8 mouse cellular contexts compared by ENCODE assay signal in the genomic region with DNA sequence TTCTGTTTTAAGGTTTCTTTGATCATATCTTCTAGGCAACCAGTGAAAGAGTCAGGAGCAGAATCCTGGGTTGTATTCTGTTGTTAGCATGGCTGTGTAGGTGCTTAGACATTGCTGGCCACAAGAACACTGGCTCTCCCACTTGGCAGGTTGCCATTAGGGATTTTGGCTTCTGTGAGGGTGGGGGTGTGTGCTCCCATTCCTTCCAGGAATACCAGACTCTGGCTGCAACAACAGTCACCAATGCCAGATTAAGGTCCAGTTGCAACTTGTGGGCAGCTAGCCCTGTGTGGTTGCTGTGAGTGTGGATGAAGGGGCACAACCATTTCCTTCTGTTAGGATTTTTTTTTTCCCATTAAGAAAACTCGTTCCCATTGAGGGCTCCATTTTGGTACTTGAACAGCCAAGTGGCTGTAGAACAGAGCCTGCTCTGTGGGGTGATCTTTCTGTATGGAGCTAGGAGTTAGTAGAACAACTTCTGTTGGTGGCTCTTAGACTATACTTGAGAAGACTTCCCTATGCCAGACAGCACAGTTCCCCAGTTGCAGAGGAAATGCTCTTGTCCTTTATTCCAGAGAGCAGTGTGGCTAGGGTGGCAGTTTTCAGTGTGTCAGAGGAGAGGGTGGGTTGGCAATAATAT. TPM values are rescaled to one million over a fixed set of nuclear protein-coding genes. Genes with fewer than 3 reads are reported as not detected.
DNase-seq lines count a peak whose midpoint lies in the region; ATAC-seq lines count a peak whose summit lies in the region.

No protein-coding gene starts in this region.

- no peak for ATAC-seq in granulocyte monocyte progenitor cell, adult 5-6 weeks (replicated peaks; ENCODE audit: poor library complexity, severe bottlenecking)

- intact Hi-C loops in heart, postnatal 36 days (cut with DNase I): loop anchor here (2.0 kb wide), 1 partner anchor 21 kb away; no protein-coding TSS in a partner anchor

- DNase-seq in adrenal gland, postnatal 25 days: peak; percentile 38
- no peak for DNase-seq in adrenal gland, postnatal 4 days (ENCODE audit: low spot score in 2 of 2)
- DNase-seq in testis, postnatal 10 days (ENCODE audit: low spot score): peak; percentile 60
- DNase-seq in testis, postnatal 14 days (ENCODE audit: low spot score): no peak
- DNase-seq in heart, postnatal 36 days: peak; percentile 58 to 59
- peak; percentile 29 for DNase-seq in lung, postnatal 25 days (ENCODE audit: low spot score)
- DNase-seq in layer of hippocampus, postnatal 36 days: no peak

RNA-seq across cellular contexts. Expression of gene Copz1, which starts 13.4 kb away (rescaled TPM):
- total RNA-seq in adrenal gland, postnatal 25 days (2021): 143 and 145 TPM in 2 replicates
- total RNA-seq in adrenal gland, postnatal 4 days (2021): 100 to 1,000 TPM; 132 to 140 TPM
- total RNA-seq in heart, postnatal 36 days (2021): 10 to 100 TPM; 56.6 to 56.9 TPM
- 229 and 240 TPM in 2 replicates for total RNA-seq in granulocyte monocyte progenitor cell, adult 5-6 weeks (2014; fragmentation: Nextera tagmentation)
- 80.3 and 87.2 TPM in 2 replicates for total RNA-seq in granulocyte monocyte progenitor cell, adult 5-6 weeks (2017)
- 100 to 1,000 TPM in 1 of 2 experiments, 10 to 100 TPM in 1; 93.2 to 103 TPM for total RNA-seq in layer of hippocampus, postnatal 36 days (2021)

RNA-seq across cellular contexts. Expression of gene Gpr84, which starts 24.5 kb away (rescaled TPM):
- total RNA-seq in adrenal gland, postnatal 25 days (2021): not detected in 2 replicates
- total RNA-seq in adrenal gland, postnatal 4 days (2021): not detected
- not detected for total RNA-seq in heart, postnatal 36 days (2021)
- total RNA-seq in granulocyte monocyte progenitor cell, adult 5-6 weeks (2014; fragmentation: Nextera tagmentation): 0.77 and 1.0 TPM in 2 replicates
- total RNA-seq in granulocyte monocyte progenitor cell, adult 5-6 weeks (2017): 0.77 and 1.1 TPM in 2 replicates
- under 1 TPM; 0.25 to 0.66 TPM for total RNA-seq in layer of hippocampus, postnatal 36 days (2021)

RNA-seq across cellular contexts. Expression of gene Nfe2, which starts 27.7 kb away (rescaled TPM):
- total RNA-seq in adrenal gland, postnatal 25 days (2021): 0.58 TPM in 1 of 2 replicates, not detected in the other
- total RNA-seq in adrenal gland, postnatal 4 days (2021): 1 to 10 TPM; 5.8 to 8.9 TPM
- under 1 TPM; 0.67 to 0.73 TPM for total RNA-seq in heart, postnatal 36 days (2021)
- total RNA-seq in granulocyte monocyte progenitor cell, adult 5-6 weeks (2014; fragmentation: Nextera tagmentation): 159 and 180 TPM in 2 replicates
- total RNA-seq in granulocyte monocyte progenitor cell, adult 5-6 weeks (2017): 112 and 174 TPM in 2 replicates
- under 1 TPM in 1 of 2 experiments, not detected in 1; 0.23 TPM for total RNA-seq in layer of hippocampus, postnatal 36 days (2021)

RNA-seq across cellular contexts. Expression of gene Hnrnpa1, which starts 45.7 kb away (rescaled TPM):
- total RNA-seq in adrenal gland, postnatal 25 days (2021): 210 and 212 TPM in 2 replicates
- total RNA-seq in adrenal gland, postnatal 4 days (2021): 100 to 1,000 TPM; 404 to 457 TPM
- total RNA-seq in heart, postnatal 36 days (2021): 100 to 1,000 TPM; 140 to 154 TPM
- 605 and 693 TPM in 2 replicates for total RNA-seq in granulocyte monocyte progenitor cell, adult 5-6 weeks (2014; fragmentation: Nextera tagmentation)
- 956 and 1,234 TPM in 2 replicates for total RNA-seq in granulocyte monocyte progenitor cell, adult 5-6 weeks (2017)
- 100 to 1,000 TPM; 257 to 272 TPM for total RNA-seq in layer of hippocampus, postnatal 36 days (2021)

RNA-seq across cellular contexts. Expression of gene Cbx5, which starts 46.3 kb away (rescaled TPM):
- 73.2 and 88.5 TPM in 2 replicates for total RNA-seq in adrenal gland, postnatal 25 days (2021)
- total RNA-seq in adrenal gland, postnatal 4 days (2021): 100 to 1,000 TPM; 111 to 127 TPM
- 10 to 100 TPM; 54.2 to 58.7 TPM for total RNA-seq in heart, postnatal 36 days (2021)
- total RNA-seq in granulocyte monocyte progenitor cell, adult 5-6 weeks (2014; fragmentation: Nextera tagmentation): 105 and 120 TPM in 2 replicates
- 225 and 229 TPM in 2 replicates for total RNA-seq in granulocyte monocyte progenitor cell, adult 5-6 weeks (2017)
- 100 to 1,000 TPM; 188 to 189 TPM for total RNA-seq in layer of hippocampus, postnatal 36 days (2021)

Comparison
In these comparisons a context has a peak if more than half of its experiments do, and no peak if none do; other contexts are left out.
1. DNase-seq: peak in adrenal gland, postnatal 25 days (single experiment), testis, postnatal 10 days (single experiment), heart, postnatal 36 days (2 of 2) and lung, postnatal 25 days (single experiment); none in adrenal gland, postnatal 4 days (0 of 2), testis, postnatal 14 days (single experiment) and layer of hippocampus, postnatal 36 days (0 of 2).
2. RNA of gene Nfe2, which starts 27.7 kb away (total RNA-seq): 112 to 180 TPM in granulocyte monocyte progenitor cell, adult 5-6 weeks; 5.8 to 8.9 TPM in adrenal gland, postnatal 4 days, 0.67 to 0.73 TPM in heart, postnatal 36 days, 0.58 TPM in adrenal gland, postnatal 25 days and 0.23 TPM in layer of hippocampus, postnatal 36 days; every median in the first group is over 10 times any median in the second.